Mouse (Mus musculus) bone marrow, adult 2 months (tissue): ENCODE data around the gene Cspg4.

Experiments used
- CTCF ChIP-seq: fragments of 200-500 bp; IDR thresholded peaks from 2 replicates; pipeline ENCODE4 v1.5.1; 2011; ENCODE audit warnings: low read length, control low read depth; ENCODE audit not compliant: control insufficient read depth, insufficient read depth
- POLR2A ChIP-seq: fragments of 200-500 bp; IDR thresholded peaks from 2 replicates; pipeline ENCODE4 v1.6.1; 2011; ENCODE audit warnings: low read depth, mild to moderate bottlenecking, control low read depth, low read length, borderline replicate concordance; ENCODE audit not compliant: control insufficient read depth

DNA sequence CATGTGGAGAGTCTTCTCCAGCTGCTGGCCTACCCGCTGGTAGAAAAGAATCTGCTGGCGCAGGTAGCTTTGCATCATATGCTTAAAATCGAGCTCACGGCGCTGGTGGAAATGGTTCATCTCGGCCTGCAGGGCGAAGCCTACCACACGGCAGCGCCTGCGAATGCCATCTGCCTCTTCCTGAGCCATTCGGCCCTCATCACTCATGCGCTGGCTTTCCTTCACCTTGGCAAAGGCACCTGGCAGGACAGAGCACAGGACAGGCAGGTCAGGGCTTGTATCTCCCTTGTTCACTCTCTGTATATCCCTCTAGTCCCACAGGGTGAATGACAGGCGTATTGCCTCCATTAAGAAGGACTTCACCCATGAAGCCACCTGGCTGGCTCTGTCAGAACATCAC lies 53.6 kb downstream of the Cspg4 start:
- TF ChIP-seq CTCF: no peak
- no peak for TF ChIP-seq POLR2A
